Mouse (Mus musculus) heart, postnatal 25 days (tissue): ENCODE results near the gene Tas2r104. TPM values are rescaled to one million over a fixed set of nuclear protein-coding genes. Genes with fewer than 3 reads are reported as not detected.

Experiments used
- DNase-seq: peaks from one replicate; pipeline ENCODE4 v3.0.0; 2022; ENCODE audit warnings: low spot score
- intact Hi-C: fragments of 180-260 bp; cut with DNase I; formaldehyde crosslinking; loops from one replicate; pipeline ENCODE4 v1.15.1; 2025
- total RNA-seq, 2 experiments: library from RNA; stranded (reverse); gene quantifications; 2 replicates each; pipeline ENCODE4 v1.2.3; 2021

Gene Tas2r104
- total RNA-seq, result not detected

DNA sequence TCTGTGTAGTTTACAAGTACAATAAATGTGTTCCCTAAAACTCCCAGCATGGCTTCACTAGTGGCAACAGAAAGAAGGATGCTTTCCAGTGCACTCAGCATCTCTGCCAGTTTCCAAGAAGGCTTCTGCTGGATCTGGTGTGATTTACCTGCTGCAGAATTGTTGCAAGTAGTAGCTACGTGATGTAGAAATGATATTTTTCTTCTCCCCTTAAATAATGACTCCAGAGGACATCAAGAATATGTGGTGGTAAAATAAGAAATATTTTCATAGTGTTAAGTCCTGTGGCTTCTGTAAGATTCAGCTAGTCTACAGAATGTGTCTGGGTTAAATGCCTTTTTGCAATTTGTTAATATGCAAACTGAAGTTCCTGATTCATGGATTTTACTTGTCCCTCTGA, at the start of gene Tas2r104:
Tas2r104 (minus strand) TSS at position 101 of the 400 bp plus-strand sequence.
- no peak for DNase-seq
- intact Hi-C loops, result no loop called here

DNA sequence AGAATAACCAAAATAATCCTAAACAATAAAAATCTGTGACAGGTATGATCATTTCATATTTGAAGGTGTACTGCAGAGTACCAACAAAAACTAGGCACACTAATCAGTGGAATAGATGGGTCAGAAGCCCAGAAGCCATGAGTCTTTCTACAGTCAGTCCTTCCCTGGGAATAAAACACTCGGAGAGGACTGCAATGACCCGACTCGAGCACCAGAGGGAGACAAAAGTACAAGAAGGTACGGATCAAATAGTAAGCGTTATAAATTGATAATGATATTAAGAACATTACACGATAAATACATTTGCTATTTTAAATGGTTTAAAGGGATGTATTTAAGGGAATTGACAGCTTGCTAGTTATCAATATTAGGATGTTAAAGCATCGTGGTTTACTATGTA, 27.3 kb upstream of the Tas2r104 start:
- intact Hi-C loops, result no loop called here
- no peak for DNase-seq

DNA sequence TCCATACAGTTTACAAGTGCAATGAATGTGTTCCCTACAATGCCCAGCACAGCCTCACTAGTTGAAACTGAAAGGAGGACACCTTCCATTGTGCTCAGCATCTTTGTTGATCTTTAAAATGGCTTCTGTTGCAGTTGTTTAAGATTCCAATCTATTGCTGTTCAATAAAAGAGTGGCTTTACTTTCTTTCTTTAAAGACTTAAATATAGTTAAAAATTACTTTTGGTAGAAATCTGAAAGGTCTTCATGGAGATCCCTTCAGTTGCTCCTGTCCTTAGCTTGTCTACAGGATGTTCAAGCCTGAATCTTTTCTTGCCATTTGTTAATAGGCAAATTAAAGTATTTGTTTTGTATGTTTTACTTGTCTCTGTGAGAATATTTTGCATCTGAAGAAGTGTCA, 4.4 kb upstream of the Tas2r104 start, which contains the start of gene Tas2r114:
Tas2r114 (minus strand) TSS at position 101 of the 400 bp plus-strand sequence.
- DNase-seq, result no peak
- intact Hi-C loops, result no loop called here

DNA sequence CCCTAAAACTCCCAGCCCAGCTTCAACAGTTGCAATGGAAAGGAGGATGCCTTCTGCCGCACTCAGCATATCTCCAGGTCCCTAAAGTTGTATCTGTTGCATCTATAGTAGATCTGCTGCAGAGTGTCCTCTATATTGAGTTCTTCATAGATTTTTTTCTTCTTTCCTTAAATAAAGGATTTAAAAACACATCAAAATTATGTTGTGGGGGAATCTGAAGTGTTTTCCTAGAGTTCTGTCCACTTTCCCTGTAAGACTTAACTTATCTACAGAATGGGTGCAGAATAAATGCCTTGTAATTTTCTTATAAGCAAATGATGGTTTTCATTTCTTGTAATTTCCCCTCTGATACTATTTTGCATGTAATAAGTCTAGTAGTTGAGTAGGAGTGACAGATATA, 1.9 kb upstream of the Tas2r104 start, which contains the start of gene Tas2r105:
Tas2r105 (minus strand) TSS at position 101 of the 400 bp plus-strand sequence.
- intact Hi-C loops, result no loop called here

GRCm38 (mm10) chr6:131678786-131679185, 6.8 kb downstream of the Tas2r104 start, which contains the start of gene Tas2r106:
Gene Tas2r106, minus strand, starts transcription at chr6:131678886.
- DNase-seq, result no peak
- intact Hi-C loops, result no loop called here

More for the DNA sequence above, 1.9 kb upstream of the Tas2r104 start, which contains the start of gene Tas2r105:
- DNase-seq, result no peak

GRCm38 (mm10) chr6:131660049-131660448, 25.5 kb downstream of the Tas2r104 start, which contains the start of gene Tas2r107:
Gene Tas2r107, minus strand, starts transcription at chr6:131660149.
- intact Hi-C loops, result no loop called here

More at GRCm38 (mm10) chr6:131660049-131660448, 25.5 kb downstream of the Tas2r104 start, which contains the start of gene Tas2r107:
- no peak for DNase-seq

Other genes with a start within 250 kb of the Tas2r104 start
- not detected for gene 5430401F13Rik, start 199.3 kb downstream of the Tas2r104 start, total RNA-seq
- not detected for gene Gm6619, start 199.3 kb downstream of the Tas2r104 start, total RNA-seq
- gene Tas2r130, start 54.8 kb downstream of the Tas2r104 start, total RNA-seq, result not detected
- gene Tas2r107, start 25.6 kb downstream of the Tas2r104 start, total RNA-seq, result not detected
- not detected for gene Tas2r106, start 6.9 kb downstream of the Tas2r104 start, total RNA-seq
- gene Tas2r105, start 1.8 kb upstream of the Tas2r104 start, total RNA-seq, result not detected
- gene Tas2r114, start 4.3 kb upstream of the Tas2r104 start, total RNA-seq, result not detected